Mouse (Mus musculus) neural tube, embryonic 12.5 days (tissue): ENCODE results near the gene Dusp7. TPM values are rescaled to one million over a fixed set of nuclear protein-coding genes. Genes with fewer than 3 reads are reported as not detected.

ENCODE experiments used
- ATAC-seq: fragments of 200-750 bp; cut with Nextera tagmentation; 2 replicates; pipeline ENCODE4 v1.8.0; 2017; ENCODE audit warnings: low read depth, mild to moderate bottlenecking, moderate TSS enrichment, moderate library complexity; ENCODE audit not compliant: low FRiP score
- H3K27ac ChIP-seq: fragments of 300-500 bp; sonication (generic); 2 replicates; pipeline ENCODE4 v1.5.1; 2016
- H3K27me3 ChIP-seq: fragments of 300-500 bp; sonication (generic); replicated peaks from 2 replicates; pipeline ENCODE4 v1.6.1; 2016; ENCODE audit warnings: mild to moderate bottlenecking
- H3K36me3 ChIP-seq: fragments of 300-500 bp; sonication (generic); 2 replicates; pipeline ENCODE4 v1.6.1; 2016; ENCODE audit warnings: mild to moderate bottlenecking
- H3K4me1 ChIP-seq: fragments of 300-500 bp; sonication (generic); 2 replicates; pipeline ENCODE4 v1.6.1; 2016
- H3K4me2 ChIP-seq: fragments of 300-500 bp; sonication (generic); replicated peaks from 2 replicates; pipeline ENCODE4 v1.6.1; 2016; ENCODE audit warnings: mild to moderate bottlenecking
- H3K4me3 ChIP-seq: fragments of 300-500 bp; sonication (generic); 2 replicates; pipeline ENCODE4 v1.5.1; 2016
- H3K9ac ChIP-seq: fragments of 300-500 bp; sonication (generic); 2 replicates; pipeline ENCODE4 v1.6.1; 2016; ENCODE audit warnings: mild to moderate bottlenecking
- H3K9me3 ChIP-seq: fragments of 300-500 bp; sonication (generic); 2 replicates; pipeline ENCODE4 v1.6.1; 2016; ENCODE audit warnings: mild to moderate bottlenecking
- WGBS: fragments of 180-500 bp; shearing (Covaris S2); methylation state at CpG from one replicate; pipeline ENCODE4 v1.1.7; 2016; 5-methylcytosine and 5-hydroxymethylcytosine counted together
- polyA plus RNA-seq: library from polyadenylated mRNA; unstranded; fragments of >200 nt; fragmentation: Nextera tagmentation; extraction: Ambion mirVana; gene quantifications from 2 replicates; pipeline ENCODE4 v1.2.1, GENCODE M21; 2016

Dusp7 gene
- polyA plus RNA-seq, 1 experiment from 2014 or later = 21.3 TPM

DNA sequence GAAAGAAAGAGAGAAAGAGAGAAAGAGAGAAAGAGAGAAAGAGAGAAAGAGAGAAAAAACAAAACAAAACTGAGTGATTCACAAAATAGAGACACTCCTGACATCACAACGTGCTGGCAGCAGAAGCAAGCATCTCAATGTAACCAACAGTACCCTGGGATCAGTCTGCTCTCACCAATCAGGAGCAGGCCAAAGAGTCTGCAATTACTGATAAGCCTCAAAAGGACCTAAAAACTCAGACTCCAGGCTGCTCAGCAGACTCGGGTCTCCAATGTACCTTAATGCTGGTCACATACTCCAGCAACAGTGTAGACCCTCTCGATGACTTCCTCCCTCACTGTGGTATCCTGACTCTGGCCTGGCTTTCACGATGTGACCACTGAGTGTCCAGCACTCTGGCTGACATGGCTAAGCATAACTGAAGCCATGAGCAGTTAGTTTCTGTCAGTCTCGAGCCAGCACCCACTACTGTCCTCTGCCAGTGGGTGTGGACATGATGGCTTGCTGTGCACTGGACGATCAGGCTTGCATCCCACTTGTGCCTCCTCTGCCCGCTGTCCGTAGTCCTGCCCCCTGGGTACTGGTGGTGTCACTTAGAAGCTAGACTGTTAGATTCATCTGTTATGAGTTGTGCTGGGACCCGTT, 30.4 kb downstream of the Dusp7 start:
- Histone ChIP-seq H3K27me3 (no peaks in the 10 kb centered on the region), H3K4me1 (peaks cover 9% of the 10 kb centered on the region; the same call in 1 of the 2 replicates), H3K9me3 (no peaks in the 10 kb centered on the region), H3K4me2 (no peak overlapping the region), H3K36me3 (no peaks in the 10 kb centered on the region), H3K9ac (no peak overlapping the region), H3K4me3 (no peak overlapping the region), H3K27ac (no peak overlapping the region)
- no peak for ATAC-seq
- WGBS = 82% methylated on average over 9 of the region's 9 CpGs

GRCm38 (mm10) chr9:106399808-106400207, 31.4 kb downstream of the Dusp7 start:
- Histone ChIP-seq H3K36me3 (no peaks in the 10 kb centered on the region), H3K27me3 (no peaks in the 10 kb centered on the region), H3K4me2 (no peak overlapping the region), H3K27ac (no peak overlapping the region), H3K9ac (no peak overlapping the region), H3K4me3 (no peak overlapping the region), H3K9me3 (no peaks in the 10 kb centered on the region), H3K4me1 (peaks cover 3% of the 10 kb centered on the region; the same call in 1 of the 2 replicates)
- 82% methylated on average over 3 of the region's 3 CpGs for WGBS
- ATAC-seq = no peak

DNA sequence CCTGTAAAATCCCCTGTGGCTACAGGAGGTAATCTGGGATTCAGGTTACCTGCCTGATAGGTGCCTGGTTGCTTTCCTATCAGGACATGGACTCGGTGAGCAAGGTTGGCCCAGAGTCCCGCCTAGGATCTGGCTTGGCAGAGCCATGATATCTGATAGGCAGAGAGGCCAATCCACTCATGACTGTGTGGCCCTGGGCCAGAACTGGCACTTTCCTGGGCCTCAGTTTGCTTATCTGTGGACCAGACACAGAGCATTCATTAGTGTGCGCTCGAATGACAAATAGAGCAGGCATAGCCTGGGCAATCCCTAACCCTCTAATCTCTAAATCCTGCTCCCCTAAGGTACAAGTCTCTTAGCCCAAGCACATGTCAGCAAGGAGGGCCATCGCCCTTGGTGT, 33.7 kb downstream of the Dusp7 start:
- no peak for ATAC-seq

DNA sequence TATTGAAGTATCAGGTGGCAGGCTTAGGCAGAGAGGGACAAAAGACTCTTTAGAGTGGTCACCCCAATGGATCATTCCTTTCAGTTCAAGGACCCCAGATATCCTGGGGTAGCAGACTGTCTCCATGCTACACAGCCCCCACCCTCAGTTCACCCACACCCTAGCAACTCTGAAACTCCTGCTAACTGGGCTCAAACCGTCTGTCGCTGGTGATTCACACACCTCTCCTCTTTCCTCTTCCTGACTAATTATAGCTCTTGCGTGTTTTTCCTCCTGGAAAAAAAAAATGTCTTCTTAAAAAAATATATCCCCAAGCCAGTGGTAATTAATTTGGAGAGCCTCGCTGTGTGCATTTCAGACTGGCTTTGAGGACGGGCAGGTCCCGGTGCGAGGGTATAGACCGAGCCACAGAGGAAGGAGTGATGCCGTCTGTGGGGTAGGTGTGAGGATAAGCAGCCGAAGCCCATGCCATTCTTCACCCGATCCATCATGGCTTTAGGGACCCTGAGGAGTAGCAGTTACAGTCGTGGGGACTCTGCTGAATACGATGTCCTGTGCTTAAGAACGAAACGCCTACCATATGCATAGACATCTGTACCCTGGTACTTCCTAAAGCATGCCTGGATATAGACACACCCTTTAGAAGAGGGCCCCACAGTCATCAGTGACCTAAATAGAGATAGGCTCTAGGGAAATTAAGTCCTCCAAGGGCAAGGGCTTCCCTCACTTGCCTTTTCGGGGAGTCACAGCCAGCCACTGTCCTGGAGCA, 34.4 kb downstream of the Dusp7 start:
- no peaks in the 10 kb centered on the region; the same call in 1 of the 2 replicates for H3K4me1 ChIP-seq
- H3K4me2 ChIP-seq = no peak overlapping the region
- 86% methylated on average over 16 of the region's 16 CpGs for WGBS
- H3K4me3 ChIP-seq = no peak overlapping the region
- H3K9ac ChIP-seq = no peak overlapping the region
- no peaks in the 10 kb centered on the region for H3K27me3 ChIP-seq
- H3K9me3 ChIP-seq = no peaks in the 10 kb centered on the region
- ATAC-seq = no peak
- H3K36me3 ChIP-seq = no peaks in the 10 kb centered on the region
- H3K27ac ChIP-seq = no peak overlapping the region

More for the DNA sequence above, 33.7 kb downstream of the Dusp7 start:
- WGBS = 86% methylated on average over 5 of the region's 5 CpGs
- no peak overlapping the region for H3K4me3 ChIP-seq
- H3K9ac ChIP-seq = no peak overlapping the region
- H3K4me1 ChIP-seq = no peaks in the 10 kb centered on the region; the same call in 1 of the 2 replicates
- no peak overlapping the region for H3K4me2 ChIP-seq
- H3K27me3 ChIP-seq = no peaks in the 10 kb centered on the region
- H3K27ac ChIP-seq = no peak overlapping the region
- H3K36me3 ChIP-seq = no peaks in the 10 kb centered on the region
- H3K9me3 ChIP-seq = no peaks in the 10 kb centered on the region

DNA sequence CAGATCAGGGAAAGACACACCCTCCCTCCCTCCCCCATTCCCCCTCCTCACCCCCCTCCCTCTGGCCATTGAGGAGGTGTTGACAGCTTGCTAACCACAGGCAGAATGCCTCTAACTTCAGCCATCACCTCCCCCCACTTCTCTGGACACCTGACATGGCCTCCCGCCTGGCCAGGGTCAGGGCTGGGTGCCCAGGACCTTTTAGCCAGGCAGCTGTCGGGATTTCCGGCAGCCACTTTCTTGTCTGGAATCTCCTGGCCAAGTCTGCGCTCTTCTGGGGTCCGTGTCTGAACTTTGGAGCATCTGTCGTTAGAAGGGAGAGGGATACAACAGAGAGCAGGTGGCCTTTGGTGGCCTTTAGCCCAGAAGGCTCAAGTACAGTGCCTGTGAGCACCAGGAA, 36.8 kb downstream of the Dusp7 start:
- Histone ChIP-seq H3K9me3 (peaks cover 5% of the 10 kb centered on the region; the same call in 1 of the 2 replicates), H3K36me3 (no peaks in the 10 kb centered on the region), H3K9ac (no peak overlapping the region), H3K4me3 (no peak overlapping the region), H3K27me3 (no peaks in the 10 kb centered on the region), H3K27ac (no peak overlapping the region), H3K4me1 (no peaks in the 10 kb centered on the region; the same call in 1 of the 2 replicates), H3K4me2 (no peak overlapping the region)
- ATAC-seq = no peak
- 54% methylated on average over 6 of the region's 6 CpGs for WGBS

- Histone ChIP-seq H3K9ac (no peak overlapping the region), H3K27ac (no peak overlapping the region), H3K27me3 (no peaks in the 10 kb centered on the region), H3K9me3 (peaks cover 5% of the 10 kb centered on the region; the same call in 1 of the 2 replicates), H3K36me3 (no peaks in the 10 kb centered on the region), H3K4me3 (no peak overlapping the region), H3K4me1 (no peaks in the 10 kb centered on the region; the same call in 1 of the 2 replicates), H3K4me2 (no peak overlapping the region)
- ATAC-seq = no peak
- 70% methylated on average over 8 of the region's 8 CpGs for WGBS
Measured at GRCm38 (mm10) chr9:106406443-106407078, 38.1 kb downstream of the Dusp7 start.

GRCm38 (mm10) chr9:106409096-106409495, 40.7 kb downstream of the Dusp7 start:
- ATAC-seq = no peak
- H3K4me3 ChIP-seq = no peak overlapping the region
- H3K9me3 ChIP-seq = peaks cover 5% of the 10 kb centered on the region; the same call in 1 of the 2 replicates
- no peak overlapping the region for H3K4me2 ChIP-seq
- no peaks in the 10 kb centered on the region for H3K36me3 ChIP-seq
- H3K9ac ChIP-seq = no peak overlapping the region
- H3K27me3 ChIP-seq = no peaks in the 10 kb centered on the region
- H3K27ac ChIP-seq = no peak overlapping the region
- WGBS = 98% methylated on average over 4 of the region's 4 CpGs
- H3K4me1 ChIP-seq = no peaks in the 10 kb centered on the region; the same call in 1 of the 2 replicates

GRCm38 (mm10) chr9:106410086-106410650, 41.7 kb downstream of the Dusp7 start:
- H3K27ac ChIP-seq = no peak overlapping the region
- H3K4me1 ChIP-seq = no peaks in the 10 kb centered on the region; the same call in 1 of the 2 replicates
- H3K4me3 ChIP-seq = no peak overlapping the region
- no peak overlapping the region for H3K4me2 ChIP-seq
- H3K27me3 ChIP-seq = no peaks in the 10 kb centered on the region
- WGBS = 48% methylated on average over 2 of the region's 2 CpGs
- H3K9ac ChIP-seq = no peak overlapping the region
- no peak for ATAC-seq
- no peaks in the 10 kb centered on the region for H3K36me3 ChIP-seq
- peaks cover 5% of the 10 kb centered on the region; the same call in 1 of the 2 replicates for H3K9me3 ChIP-seq

DNA sequence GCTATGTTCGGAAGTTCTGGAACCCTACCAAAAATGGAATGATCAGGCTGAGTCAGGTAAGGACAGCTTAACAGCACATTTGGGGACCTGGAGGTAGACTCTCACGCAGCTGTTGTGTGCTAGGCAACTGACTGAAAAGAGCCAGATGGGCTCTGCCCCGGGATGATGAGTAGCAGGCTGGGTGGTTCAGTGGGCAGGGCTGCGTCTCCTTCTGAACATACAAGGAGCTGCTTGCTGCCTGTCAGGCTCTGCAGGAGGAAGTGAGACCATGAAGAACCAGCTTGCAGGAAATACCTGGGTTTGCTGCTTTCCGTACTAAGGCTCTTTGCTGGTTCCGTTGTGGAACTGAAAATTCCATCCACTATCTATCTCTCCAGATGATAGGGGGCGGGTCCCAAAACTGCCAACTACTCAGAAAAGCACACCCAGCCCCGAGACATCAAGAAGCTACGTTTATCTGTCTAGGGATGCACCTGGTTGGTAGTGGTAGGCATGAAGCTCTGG, 42.7 kb downstream of the Dusp7 start:
- ATAC-seq = no peak
- no peaks in the 10 kb centered on the region for H3K36me3 ChIP-seq
- H3K27ac ChIP-seq = no peak overlapping the region
- peaks cover 5% of the 10 kb centered on the region; the same call in 1 of the 2 replicates for H3K9me3 ChIP-seq
- no peaks in the 10 kb centered on the region; the same call in 1 of the 2 replicates for H3K4me1 ChIP-seq
- WGBS = 80% methylated on average over 9 of the region's 9 CpGs
- no peaks in the 10 kb centered on the region for H3K27me3 ChIP-seq
- no peak overlapping the region for H3K9ac ChIP-seq
- H3K4me3 ChIP-seq = no peak overlapping the region
- no peak overlapping the region for H3K4me2 ChIP-seq

- no peak overlapping the region for H3K9ac ChIP-seq
- no peaks in the 10 kb centered on the region for H3K36me3 ChIP-seq
- no peak overlapping the region for H3K27ac ChIP-seq
- peaks cover 5% of the 10 kb centered on the region; the same call in 1 of the 2 replicates for H3K9me3 ChIP-seq
- H3K4me1 ChIP-seq = no peaks in the 10 kb centered on the region
- no peak overlapping the region for H3K4me2 ChIP-seq
- 76% methylated on average over 6 of the region's 6 CpGs for WGBS
- H3K4me3 ChIP-seq = no peak overlapping the region
- no peaks in the 10 kb centered on the region for H3K27me3 ChIP-seq
- no peak for ATAC-seq
Measured at GRCm38 (mm10) chr9:106411729-106412128, 43.3 kb downstream of the Dusp7 start.

DNA sequence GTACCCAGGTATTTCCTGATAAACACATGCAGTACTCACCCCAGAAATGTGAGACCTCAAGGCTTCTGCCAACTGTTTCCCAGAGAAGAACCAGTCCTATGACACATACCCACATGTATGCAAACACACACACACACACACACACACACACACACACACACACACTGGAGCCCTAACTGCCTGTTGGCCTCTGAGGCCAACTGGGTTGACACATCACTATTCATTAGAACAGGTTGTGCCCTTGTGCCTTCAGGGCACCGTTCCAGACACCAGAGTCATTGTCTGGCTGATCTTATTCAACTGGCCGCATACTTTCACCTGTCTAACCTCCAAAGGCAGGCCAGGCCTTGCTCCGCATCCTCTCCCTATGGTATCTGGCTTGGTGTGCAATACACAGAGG, 43.8 kb downstream of the Dusp7 start:
- ATAC-seq = no peak
- Histone ChIP-seq H3K27me3 (no peaks in the 10 kb centered on the region), H3K36me3 (no peaks in the 10 kb centered on the region), H3K27ac (no peak overlapping the region), H3K4me2 (no peak overlapping the region), H3K9me3 (peaks cover 5% of the 10 kb centered on the region; the same call in 1 of the 2 replicates), H3K9ac (no peak overlapping the region), H3K4me1 (no peaks in the 10 kb centered on the region), H3K4me3 (no peak overlapping the region)
- WGBS = 87% methylated on average over 3 of the region's 3 CpGs

GRCm38 (mm10) chr9:106413606-106414005, 45.2 kb downstream of the Dusp7 start:
- Histone ChIP-seq H3K27ac (no peak overlapping the region), H3K4me1 (peaks cover 11% of the 10 kb centered on the region), H3K9me3 (peaks cover 5% of the 10 kb centered on the region; the same call in 1 of the 2 replicates), H3K4me3 (no peak overlapping the region), H3K4me2 (no peak overlapping the region), H3K9ac (no peak overlapping the region), H3K27me3 (0 out of 2 replicates have a peak, but pooled peaks cover 2% of the 10 kb centered on the region), H3K36me3 (no peaks in the 10 kb centered on the region)
- 83% methylated on average over 5 of the region's 5 CpGs for WGBS
- no peak for ATAC-seq
